Mouse (Mus musculus) embryonic facial prominence, embryonic 10.5 days (tissue): ENCODE measurements at regions not wholly inside any gene's neighbourhood (a gene's known extent, or its start where the extent isn't known, plus 50 kb on each side); places are given as distances from the start of the nearest gene placed in this dataset.

Source experiments
- DNase-seq: peaks from one replicate; pipeline ENCODE4 v3.0.0-alpha.2; 2017; ENCODE audit warnings: low spot score
- H3K27ac ChIP-seq: fragments of 300-500 bp; sonication (generic); replicated peaks from 2 replicates; pipeline ENCODE4 v1.5.1; 2016; ENCODE audit warnings: mild to moderate bottlenecking
- H3K27me3 ChIP-seq: fragments of 300-500 bp; sonication (generic); replicated peaks from 2 replicates; pipeline ENCODE4 v1.6.1; 2016; ENCODE audit warnings: low read depth, mild to moderate bottlenecking; ENCODE audit not compliant: poor library complexity, severe bottlenecking
- H3K36me3 ChIP-seq: fragments of 300-500 bp; sonication (generic); replicated peaks from 2 replicates; pipeline ENCODE4 v1.6.1; 2016; ENCODE audit warnings: mild to moderate bottlenecking, moderate library complexity
- H3K4me1 ChIP-seq: fragments of 300-500 bp; sonication (generic); 2 replicates; pipeline ENCODE4 v1.6.1; 2016
- H3K4me3 ChIP-seq: fragments of 300-500 bp; sonication (generic); 2 replicates; pipeline ENCODE4 v1.5.1; 2016; ENCODE audit warnings: mild to moderate bottlenecking, moderate library complexity
- H3K9me3 ChIP-seq: fragments of 300-500 bp; sonication (generic); 2 replicates; pipeline ENCODE4 v1.6.1; 2016; ENCODE audit warnings: mild to moderate bottlenecking
- WGBS: fragments of 180-500 bp; shearing (Covaris S2); methylation state at CpG from one replicate; pipeline ENCODE4 v1.1.7; 2016; 5-methylcytosine and 5-hydroxymethylcytosine counted together

GRCm38 (mm10) chr1:128765142-128765541 is 173.0 kb upstream of the Cxcr4 start:
- Histone ChIP-seq H3K27me3 (no peaks in the 10 kb centered on the region), H3K36me3 (no peaks in the 10 kb centered on the region), H3K4me1 (peaks cover 5% of the 10 kb centered on the region; the same call in 1 of the 2 replicates), H3K4me3 (no peak overlapping the region), H3K9me3 (no peaks in the 10 kb centered on the region), H3K27ac (no peak overlapping the region)
- 90% methylated on average over 3 of the region's 3 CpGs for WGBS
- DNase-seq, result no peak

DNA sequence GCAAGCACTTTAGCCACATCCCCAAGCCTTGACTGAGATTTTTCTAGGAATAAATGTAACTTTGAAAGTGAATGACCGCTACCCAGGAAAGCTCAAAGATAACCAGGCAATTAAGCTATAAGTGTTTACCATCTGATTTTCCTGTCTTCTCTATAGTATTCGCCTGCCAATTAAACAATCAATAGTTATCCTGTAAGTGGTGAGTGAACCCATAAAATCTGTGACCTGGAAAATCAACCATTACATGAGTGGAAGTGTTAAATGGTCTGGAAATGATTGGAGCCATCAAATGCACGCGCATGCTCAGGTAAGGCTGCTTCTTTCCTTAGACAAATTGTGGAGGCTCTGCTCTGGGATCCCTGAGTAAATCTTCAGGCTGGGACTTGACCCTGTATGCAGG is 170.8 kb upstream of the Cxcr4 start:
- Histone ChIP-seq H3K4me3 (no peak overlapping the region), H3K4me1 (peaks cover 5% of the 10 kb centered on the region; the same call in 1 of the 2 replicates), H3K27ac (no peak overlapping the region), H3K27me3 (no peaks in the 10 kb centered on the region), H3K36me3 (no peaks in the 10 kb centered on the region), H3K9me3 (no peaks in the 10 kb centered on the region)
- 86% methylated on average over 4 of the region's 4 CpGs for WGBS
- no peak for DNase-seq

DNA sequence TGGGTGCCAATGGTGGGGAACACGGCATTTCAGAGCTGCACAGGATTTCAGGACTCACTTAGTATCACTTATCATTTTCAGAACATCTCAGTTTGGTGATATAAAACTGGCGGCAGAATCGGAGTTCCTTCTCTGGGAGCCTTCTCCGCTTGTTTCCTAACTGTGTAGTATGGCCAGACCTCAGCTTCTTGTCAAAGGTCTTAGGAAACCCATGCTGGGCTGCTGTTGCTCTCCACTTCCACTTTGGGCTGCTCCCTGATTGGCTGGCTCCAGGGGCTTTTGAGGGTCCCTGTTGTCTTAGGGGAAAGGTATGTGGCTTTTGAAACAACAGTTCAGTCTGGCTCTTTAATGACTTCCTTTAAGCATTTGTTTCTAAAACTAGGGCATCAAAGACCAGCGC is 170.0 kb upstream of the Cxcr4 start:
- Histone ChIP-seq H3K36me3 (no peaks in the 10 kb centered on the region), H3K4me3 (no peak overlapping the region), H3K27me3 (no peaks in the 10 kb centered on the region), H3K9me3 (no peaks in the 10 kb centered on the region), H3K27ac (no peak overlapping the region), H3K4me1 (peaks cover 5% of the 10 kb centered on the region; the same call in 1 of the 2 replicates)
- no peak for DNase-seq
- WGBS, result 75% methylated on average over 5 of the region's 5 CpGs

DNA sequence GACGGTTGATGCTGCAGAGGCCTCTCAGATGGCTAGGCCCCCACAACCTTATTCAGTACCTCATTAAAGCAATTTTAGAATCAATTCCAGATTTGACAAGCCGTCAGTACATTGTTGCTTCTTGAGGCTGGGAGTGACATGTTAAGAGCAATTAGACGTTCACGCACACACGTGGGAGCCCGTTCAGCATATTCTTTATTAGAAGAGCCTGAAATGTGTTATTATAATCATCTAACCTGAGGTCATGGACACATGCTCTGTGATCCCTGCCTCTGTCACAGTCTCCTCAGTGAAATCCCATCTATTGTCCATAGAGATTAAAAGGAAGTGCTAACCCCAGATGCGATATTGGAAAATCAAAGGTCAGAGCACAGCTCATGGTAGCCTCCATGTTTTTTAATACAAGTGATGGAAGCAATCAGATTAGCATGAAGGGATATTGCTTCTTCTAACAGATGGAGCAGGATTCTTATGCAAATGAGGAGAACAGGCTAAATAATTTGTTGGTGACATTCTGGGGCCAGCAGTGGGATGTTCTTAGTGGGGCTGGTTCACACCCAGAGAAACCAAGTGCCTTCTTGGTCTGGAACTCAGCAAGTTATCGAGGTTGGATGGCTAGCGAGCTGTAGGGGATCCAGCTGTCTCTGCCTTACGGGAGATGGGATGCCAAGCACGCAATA is 166.8 kb upstream of the Cxcr4 start:
- no peaks in the 10 kb centered on the region for H3K27me3 ChIP-seq
- no peak for DNase-seq
- peaks cover 5% of the 10 kb centered on the region; the same call in 1 of the 2 replicates for H3K4me1 ChIP-seq
- no peaks in the 10 kb centered on the region for H3K9me3 ChIP-seq
- no peak overlapping the region for H3K27ac ChIP-seq
- no peaks in the 10 kb centered on the region for H3K36me3 ChIP-seq
- WGBS, result 84% methylated on average over 11 of the region's 11 CpGs
- H3K4me3 ChIP-seq, result no peak overlapping the region

DNA sequence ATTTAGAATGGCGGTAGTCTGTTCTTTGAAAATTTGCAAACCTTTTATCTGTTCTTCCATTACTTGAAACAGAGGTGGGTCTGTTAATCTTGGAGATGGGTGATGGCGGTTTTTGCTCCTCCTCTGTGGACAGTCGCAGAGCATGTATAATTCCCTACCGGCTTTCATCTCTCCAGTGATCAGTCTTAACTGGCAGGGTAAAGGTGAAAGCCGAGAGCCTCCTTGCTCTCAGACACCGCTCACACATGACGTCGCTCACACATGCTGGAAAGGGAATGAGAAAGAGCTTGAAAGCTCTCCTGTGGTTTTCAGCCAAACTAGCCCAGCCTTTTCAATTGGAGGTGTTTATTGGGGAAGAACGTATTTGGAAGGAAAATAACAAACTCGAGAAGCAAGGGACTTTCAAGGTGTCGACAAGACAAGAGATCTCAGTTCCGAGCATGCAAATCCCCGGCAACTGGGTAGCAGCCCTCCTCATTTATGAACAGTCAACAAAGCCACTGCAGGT is 166.3 kb upstream of the Cxcr4 start:
- no peak overlapping the region for H3K27ac ChIP-seq
- no peaks in the 10 kb centered on the region for H3K27me3 ChIP-seq
- no peak overlapping the region for H3K4me3 ChIP-seq
- H3K4me1 ChIP-seq, result peaks cover 10% of the 10 kb centered on the region
- DNase-seq, result no peak
- H3K36me3 ChIP-seq, result no peaks in the 10 kb centered on the region
- 86% methylated on average over 13 of the region's 13 CpGs for WGBS
- no peaks in the 10 kb centered on the region for H3K9me3 ChIP-seq

GRCm38 (mm10) chr1:128753427-128754012 is 161.4 kb upstream of the Cxcr4 start:
- H3K27ac ChIP-seq, result no peak overlapping the region
- no peak for DNase-seq
- 54% methylated on average over 3 of the region's 3 CpGs for WGBS
- no peaks in the 10 kb centered on the region for H3K27me3 ChIP-seq
- no peak overlapping the region for H3K4me3 ChIP-seq
- H3K9me3 ChIP-seq, result no peaks in the 10 kb centered on the region
- peaks cover 14% of the 10 kb centered on the region for H3K4me1 ChIP-seq
- H3K36me3 ChIP-seq, result no peaks in the 10 kb centered on the region

- no peak for DNase-seq
- Histone ChIP-seq H3K27ac (no peak overlapping the region), H3K4me3 (no peak overlapping the region), H3K9me3 (no peaks in the 10 kb centered on the region), H3K4me1 (peaks cover 14% of the 10 kb centered on the region), H3K36me3 (no peaks in the 10 kb centered on the region), H3K27me3 (no peaks in the 10 kb centered on the region)
- 67% methylated on average over 5 of the region's 5 CpGs for WGBS
Observed at GRCm38 (mm10) chr1:128749437-128749994, 157.4 kb upstream of the Cxcr4 start.

DNA sequence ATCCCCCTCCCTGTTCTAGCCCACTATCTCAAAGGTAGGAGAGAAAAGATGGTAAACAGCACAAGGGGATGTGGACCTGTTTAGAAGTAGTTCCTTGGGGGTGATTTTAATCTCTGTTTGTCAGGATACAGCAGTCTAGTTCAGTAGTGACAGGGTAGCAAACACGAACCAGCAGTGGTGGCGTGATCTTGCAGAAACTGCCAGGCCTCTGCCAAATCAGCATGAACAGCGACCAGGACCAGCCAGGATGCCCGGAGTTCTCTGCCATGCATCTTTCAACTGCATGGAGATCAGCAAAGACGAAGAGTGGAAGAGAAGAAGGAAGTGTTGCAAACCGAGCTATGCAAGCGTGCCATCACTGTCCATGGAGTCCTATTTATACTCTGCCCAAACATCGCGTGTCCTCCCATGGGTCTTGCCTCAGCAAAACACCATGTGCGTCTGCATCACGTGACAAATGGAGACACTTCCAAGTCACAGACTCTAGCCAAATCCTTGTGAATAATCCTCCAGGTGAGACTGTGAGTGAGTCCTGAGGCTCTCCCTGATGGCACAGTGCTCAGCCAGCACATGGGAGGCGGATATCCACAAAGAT is 155.2 kb upstream of the Cxcr4 start:
- no peak for DNase-seq
- H3K36me3 ChIP-seq, result no peaks in the 10 kb centered on the region
- 90% methylated on average over 12 of the region's 12 CpGs for WGBS
- no peaks in the 10 kb centered on the region for H3K9me3 ChIP-seq
- no peaks in the 10 kb centered on the region for H3K27me3 ChIP-seq
- H3K4me3 ChIP-seq, result no peak overlapping the region
- H3K27ac ChIP-seq, result no peak overlapping the region
- H3K4me1 ChIP-seq, result 0 out of 2 replicates have a peak, but pooled peaks cover 9% of the 10 kb centered on the region

GRCm38 (mm10) chr1:128746461-128747009 is 154.4 kb upstream of the Cxcr4 start:
- Histone ChIP-seq H3K4me1 (0 out of 2 replicates have a peak, but pooled peaks cover 9% of the 10 kb centered on the region), H3K9me3 (0 out of 2 replicates have a peak, but pooled peaks cover 2% of the 10 kb centered on the region), H3K27me3 (no peaks in the 10 kb centered on the region), H3K36me3 (no peaks in the 10 kb centered on the region), H3K27ac (no peak overlapping the region), H3K4me3 (no peak overlapping the region)
- no peak for DNase-seq
- 74% methylated on average over 3 of the region's 3 CpGs for WGBS

- DNase-seq, result no peak
- WGBS, result 90% methylated on average over 2 of the region's 2 CpGs
- H3K4me1 ChIP-seq, result no peaks in the 10 kb centered on the region
- H3K27ac ChIP-seq, result no peak overlapping the region
- no peak overlapping the region for H3K4me3 ChIP-seq
- no peaks in the 10 kb centered on the region for H3K27me3 ChIP-seq
- no peaks in the 10 kb centered on the region for H3K36me3 ChIP-seq
- H3K9me3 ChIP-seq, result 0 out of 2 replicates have a peak, but pooled peaks cover 4% of the 10 kb centered on the region
Observed at GRCm38 (mm10) chr1:128740616-128741015, 148.5 kb upstream of the Cxcr4 start.

GRCm38 (mm10) chr1:128738152-128738551 is 146.1 kb upstream of the Cxcr4 start:
- H3K36me3 ChIP-seq, result no peaks in the 10 kb centered on the region
- H3K9me3 ChIP-seq, result 0 out of 2 replicates have a peak, but pooled peaks cover 4% of the 10 kb centered on the region
- WGBS, result 89% methylated on average over 4 of the region's 4 CpGs
- H3K4me3 ChIP-seq, result no peak overlapping the region
- no peaks in the 10 kb centered on the region for H3K4me1 ChIP-seq
- H3K27ac ChIP-seq, result no peak overlapping the region
- no peaks in the 10 kb centered on the region for H3K27me3 ChIP-seq
- DNase-seq, result no peak

DNA sequence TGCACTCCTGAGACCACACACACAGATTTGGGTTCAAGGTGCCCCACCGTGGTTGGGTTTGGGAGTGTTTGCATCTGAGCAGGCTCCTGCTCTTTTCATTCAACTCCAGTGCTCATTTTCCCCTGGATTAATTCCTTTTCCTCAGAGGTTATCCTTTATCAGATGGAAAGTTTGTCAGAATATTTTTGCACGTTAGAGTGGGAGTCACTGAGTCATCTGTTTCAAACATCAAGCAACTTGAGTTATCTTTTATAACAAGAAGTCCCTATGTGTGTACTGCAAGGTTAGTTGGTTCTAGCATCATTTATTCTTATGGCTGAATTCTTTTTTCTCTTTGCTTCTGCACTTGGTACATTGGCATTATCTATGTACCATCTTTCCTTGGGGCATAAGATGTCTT is 142.8 kb upstream of the Cxcr4 start:
- H3K4me3 ChIP-seq, result no peak overlapping the region
- 75% methylated on average over 2 of the region's 2 CpGs for WGBS

More for the DNA sequence above, 142.8 kb upstream of the Cxcr4 start:
- H3K9me3 ChIP-seq, result no peaks in the 10 kb centered on the region
- DNase-seq, result no peak
- H3K27me3 ChIP-seq, result no peaks in the 10 kb centered on the region
- no peaks in the 10 kb centered on the region for H3K4me1 ChIP-seq
- no peaks in the 10 kb centered on the region for H3K36me3 ChIP-seq
- H3K27ac ChIP-seq, result no peak overlapping the region
